Mouse (Mus musculus) induced T-regulatory cell, adult 2 months (primary cell): ENCODE data around the gene P4ha1.
A peak's percentile ranks its signal among the peaks of the same experiment; 100 is the strongest.
"Not testable (repeated sequence)": the region's sequence is repeated elsewhere in the genome, so short reads cannot be mapped to it uniquely, and the experiment has no call there.

Source experiments
- DNase-seq: peaks from one replicate; pipeline ENCODE4 v3.0.0-alpha.2; 2012; ENCODE audit warnings: low read depth

Gene P4ha1

DNA sequence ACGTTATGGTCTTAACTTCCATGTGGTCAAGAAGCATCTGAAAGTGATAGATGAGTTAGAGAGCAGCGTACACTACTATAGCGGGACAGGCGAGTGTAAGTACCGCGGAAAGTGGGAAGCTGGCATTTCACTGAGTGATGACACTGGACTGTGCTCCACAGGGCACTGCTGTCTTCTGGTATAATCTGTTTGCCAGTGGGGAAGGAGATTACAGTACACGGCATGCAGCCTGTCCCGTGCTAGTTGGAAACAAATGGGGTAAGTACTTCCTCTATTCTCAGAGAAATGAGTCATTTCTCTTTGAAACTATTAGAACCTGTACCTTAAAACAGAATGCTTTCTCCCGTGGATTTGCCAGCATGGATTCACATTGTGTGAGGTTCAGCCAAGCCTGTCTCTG lies 46.3 kb downstream of the P4ha1 start:
- DNase-seq, result no peak

DNA sequence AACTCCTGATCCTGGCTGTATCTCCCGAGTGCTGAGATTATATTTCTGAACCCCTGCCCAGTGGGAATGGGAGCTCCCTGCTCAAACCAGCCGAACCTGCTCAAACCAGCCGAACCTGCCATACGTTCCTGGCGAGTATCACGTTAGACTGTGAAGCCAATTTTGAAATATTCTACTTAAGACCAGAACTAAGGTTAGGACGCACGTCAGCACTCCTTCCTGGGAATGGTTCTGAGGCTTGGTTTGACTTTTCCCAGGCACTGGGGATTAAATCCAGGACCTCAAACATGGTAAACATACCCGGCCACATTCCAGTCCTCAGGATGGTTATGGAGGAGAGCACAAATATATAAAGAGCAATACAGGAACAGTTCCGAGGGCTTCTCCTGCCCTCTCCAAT lies 54.8 kb downstream of the P4ha1 start:
- DNase-seq, result no peak

DNA sequence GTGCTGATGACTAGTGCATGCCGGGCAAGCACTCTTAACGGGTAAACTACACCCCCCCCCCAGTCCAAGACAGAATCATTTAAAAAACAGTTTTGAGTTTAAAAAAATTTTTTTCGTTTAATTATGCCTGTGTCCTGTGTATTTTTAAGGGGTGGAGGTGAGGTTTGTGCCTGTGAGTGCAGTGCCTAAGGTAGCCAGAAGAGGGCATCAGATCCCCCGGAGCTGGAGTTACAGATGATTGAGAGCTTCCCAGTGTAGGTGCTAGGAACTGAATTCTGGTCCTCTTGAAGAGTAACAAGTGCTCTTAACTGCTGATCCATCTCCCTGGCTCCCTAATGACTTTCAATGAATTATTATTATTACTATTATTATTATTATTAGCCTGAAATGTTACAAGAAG lies 55.6 kb downstream of the P4ha1 start:
- peak; percentile 36 for DNase-seq

DNA sequence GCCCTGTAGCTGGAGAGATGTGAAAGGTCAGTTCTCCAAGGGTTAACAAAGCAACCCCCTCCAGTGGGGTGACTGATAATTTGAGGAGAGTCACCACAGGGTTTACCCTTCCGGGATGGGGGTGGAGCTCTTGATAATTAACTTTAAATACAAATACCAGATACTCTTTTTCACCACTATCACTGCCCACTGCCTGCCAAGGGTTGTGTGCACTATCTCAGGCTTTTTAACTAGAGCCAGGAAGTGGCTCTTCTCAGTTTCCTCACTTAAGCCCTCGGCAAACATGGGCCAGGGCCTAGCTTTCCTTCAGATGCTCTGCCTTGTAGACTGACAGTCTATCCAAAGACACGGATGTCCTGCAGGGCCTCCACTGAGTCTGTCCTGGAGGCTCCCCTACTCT lies 56.8 kb downstream of the P4ha1 start:
- peak; percentile 79 for DNase-seq

DNA sequence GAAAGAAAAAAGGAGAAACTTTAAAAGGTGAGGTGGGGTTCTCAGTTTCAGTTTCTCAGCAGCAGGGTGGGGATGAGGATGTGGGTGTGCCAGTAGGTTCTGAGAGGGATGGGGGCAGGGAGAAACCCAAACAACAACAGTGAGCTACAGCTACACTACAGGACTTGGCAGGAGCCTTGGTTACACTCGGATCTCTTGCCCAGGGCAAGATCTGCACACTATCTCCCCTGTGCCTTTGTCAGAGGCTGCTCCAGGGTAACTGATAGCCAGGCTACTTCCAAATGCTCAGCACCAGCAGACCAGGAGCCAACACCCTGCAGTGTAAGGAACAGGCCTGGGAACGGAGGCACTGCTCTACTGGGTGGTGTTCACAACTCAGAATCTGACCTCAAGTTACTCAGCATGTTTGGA lies 57.3 kb downstream of the P4ha1 start:
- DNase-seq, result peak; percentile 83

DNA sequence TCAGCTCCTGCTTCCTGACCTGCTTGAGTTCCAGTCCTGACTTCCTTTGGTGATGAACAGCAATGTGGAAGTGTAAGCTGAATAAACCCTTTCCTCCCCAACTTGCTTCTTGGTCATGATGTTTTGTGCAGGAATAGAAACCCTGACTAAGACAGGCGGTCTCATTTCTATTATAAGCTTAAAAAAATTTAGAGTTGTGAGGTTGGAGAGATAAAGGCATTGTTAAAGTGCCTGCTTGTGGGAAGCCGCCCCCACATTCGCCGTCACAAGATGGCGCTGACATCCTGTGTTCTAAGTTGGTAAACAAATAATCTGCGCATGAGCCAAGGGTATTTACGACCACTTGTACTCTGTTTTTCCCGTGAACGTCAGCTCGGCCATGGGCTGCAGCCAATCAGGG lies 58.5 kb downstream of the P4ha1 start:
- DNase-seq, result peak; percentile 62

DNA sequence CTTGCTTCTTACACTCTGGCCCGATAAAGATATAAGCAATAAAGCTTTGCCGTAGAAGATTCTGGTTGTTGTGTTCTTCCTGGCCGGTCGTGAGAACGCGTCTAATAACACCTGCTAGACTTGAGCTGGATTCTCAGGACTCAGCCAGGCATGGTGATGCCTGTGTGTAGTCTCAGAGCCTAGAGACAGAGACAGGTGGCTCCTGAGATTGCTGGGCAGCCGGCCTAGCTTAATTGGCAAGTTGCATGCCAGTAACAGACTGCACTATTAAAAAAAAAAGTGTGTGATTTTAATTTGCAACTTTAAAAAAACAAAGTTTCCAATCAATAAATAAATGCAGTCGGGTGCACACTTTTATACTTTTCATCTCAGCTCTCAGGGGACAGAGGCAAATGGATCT lies 63.9 kb downstream of the P4ha1 start:
- DNase-seq, result no peak

DNA sequence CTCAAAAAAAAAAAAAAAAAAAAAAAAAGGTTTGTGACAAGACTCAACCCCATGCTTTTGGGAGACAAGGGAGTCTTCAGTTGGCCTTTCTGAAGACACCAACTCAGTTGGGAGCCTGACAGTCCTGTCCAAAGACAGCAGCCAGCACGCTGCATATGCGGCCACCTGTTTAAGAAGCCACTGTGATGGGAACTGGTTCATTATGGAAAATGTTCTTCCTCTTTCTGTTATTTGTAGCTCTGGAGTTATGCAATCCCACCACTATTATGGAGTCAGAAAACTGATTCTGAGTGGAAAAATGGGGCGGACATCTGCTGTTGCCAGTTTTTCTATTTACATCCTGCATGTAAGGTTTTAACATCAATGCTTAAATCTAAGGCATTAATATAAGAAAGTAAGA lies 66.6 kb downstream of the P4ha1 start:
- DNase-seq, result no peak

DNA sequence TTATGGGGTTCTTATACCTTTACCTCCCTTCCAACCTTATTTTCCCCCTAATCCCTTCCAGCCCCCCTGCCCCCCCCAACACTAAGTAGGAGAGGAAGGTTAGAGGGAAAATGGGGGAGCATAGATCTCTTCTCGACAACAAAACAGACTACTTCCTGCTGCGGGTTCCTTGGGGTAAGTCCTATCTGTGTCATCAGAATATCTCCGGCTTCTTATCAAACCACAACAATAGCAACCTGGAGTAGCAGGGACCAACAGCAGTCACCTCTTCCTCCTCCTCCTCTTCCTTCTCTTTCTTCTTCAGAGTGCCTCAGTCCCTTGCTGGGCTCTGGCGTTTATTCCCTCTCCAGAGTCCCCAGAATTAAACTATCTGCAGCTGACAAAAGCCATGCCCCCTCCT lies 68.8 kb downstream of the P4ha1 start:
- peak; percentile 58 for DNase-seq

DNA sequence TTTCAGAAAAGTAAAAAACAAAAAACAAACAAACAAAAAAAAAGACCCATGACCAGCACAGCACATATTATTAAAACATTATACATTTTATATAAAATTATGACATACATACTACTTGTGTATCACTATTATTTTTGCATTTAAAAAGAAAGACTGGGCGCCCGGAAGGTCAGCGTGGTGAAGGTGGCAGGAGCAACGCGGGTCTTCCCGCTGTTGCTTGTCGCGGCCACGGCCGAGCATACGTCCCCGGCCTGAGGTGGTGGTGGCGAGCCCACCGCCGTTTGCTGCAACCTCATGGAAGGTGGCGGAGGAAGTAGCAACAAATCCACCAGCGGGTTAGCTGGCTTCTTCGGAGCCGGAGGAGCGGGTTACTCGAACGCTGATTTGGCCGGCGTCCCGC lies 72.4 kb downstream of the P4ha1 start, which contains the start of gene Gm10273:
Gene Gm10273 (plus strand): TSS at position 172 of the 400 bp plus-strand sequence.
- not testable (repeated sequence) for DNase-seq

DNA sequence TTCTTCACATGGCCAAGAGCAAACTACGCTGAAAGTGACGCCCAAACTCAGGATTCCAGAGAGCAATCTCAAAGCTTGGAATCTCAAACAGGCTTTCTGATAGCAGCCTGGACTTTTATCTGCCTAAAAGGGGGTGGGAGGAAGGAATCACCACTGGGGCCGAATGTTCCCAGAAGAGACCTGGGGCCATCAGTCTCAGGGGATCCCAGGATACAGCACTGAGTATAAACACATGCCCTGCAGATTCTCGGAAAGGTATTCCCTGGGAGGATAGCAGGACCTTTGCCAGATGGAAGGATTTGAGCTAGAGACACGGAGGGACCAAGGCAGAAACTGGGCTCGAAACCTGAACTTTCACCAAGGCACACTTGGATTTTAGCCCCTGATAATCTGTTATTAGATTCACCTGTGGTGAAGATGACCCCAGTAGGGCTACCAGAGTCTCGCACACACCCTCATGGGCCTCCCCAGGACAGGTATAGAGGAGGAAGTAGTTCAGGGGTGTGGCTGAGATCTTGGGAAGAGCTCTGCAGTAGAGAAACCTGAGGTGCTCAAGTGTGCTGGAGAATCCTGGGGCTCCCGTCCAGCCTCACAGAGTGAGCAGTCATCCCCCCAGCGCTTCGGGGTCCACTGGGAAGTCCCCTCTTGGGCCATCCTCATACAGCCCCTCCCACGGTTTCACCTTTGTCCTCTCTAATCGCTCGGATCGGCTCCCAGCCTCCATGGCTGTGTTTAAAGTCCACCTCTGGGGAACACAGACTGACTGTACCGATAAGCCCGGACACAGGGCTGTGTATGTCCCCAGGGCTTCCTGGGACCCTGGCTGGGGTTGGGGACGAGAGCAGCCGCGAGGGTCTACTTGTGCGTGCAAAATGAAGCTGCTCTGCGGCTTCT lies 80.0 kb downstream of the P4ha1 start, which contains the start of gene Pla2g12b:
Gene Pla2g12b (plus strand): TSS at position 762 of the 894 bp plus-strand sequence.
- DNase-seq, result no peak

DNA sequence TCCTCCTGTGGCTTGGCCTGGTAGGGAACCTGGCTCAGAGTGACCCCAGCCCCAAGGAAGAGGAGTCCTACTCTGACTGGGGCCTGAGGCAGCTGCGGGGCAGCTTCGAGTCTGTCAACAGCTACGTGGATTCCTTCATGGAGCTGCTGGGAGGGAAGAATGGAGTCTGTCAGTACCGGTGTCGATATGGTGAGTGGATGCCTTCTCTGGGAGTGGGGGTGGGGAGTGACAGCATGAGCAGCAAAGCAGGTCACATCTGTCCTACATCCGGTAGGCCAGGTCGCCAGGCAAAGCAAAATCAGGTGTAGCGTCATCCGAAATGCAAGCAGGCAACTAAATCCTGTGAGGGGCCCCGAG lies 80.7 kb downstream of the P4ha1 start:
- DNase-seq, result no peak

DNA sequence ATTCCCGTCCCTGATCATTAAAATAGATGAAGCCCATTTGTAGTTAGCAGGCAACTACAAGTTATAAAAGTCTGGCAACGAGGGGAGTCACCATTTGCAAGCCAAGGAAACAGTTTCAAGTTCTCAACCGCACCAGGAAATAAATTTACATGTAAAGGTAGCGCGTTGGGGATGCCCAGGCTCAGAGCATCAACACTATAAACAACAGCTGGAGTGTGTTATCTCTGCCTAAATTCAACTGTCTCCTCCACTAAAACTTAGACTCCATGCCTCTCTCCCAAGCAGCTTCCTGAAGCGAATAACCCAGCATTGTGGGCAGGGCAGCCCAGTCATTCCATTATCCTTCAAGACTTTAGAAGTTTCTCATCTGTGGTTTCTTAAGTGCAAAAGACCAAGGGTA lies 85.4 kb downstream of the P4ha1 start:
- DNase-seq, result no peak

DNA sequence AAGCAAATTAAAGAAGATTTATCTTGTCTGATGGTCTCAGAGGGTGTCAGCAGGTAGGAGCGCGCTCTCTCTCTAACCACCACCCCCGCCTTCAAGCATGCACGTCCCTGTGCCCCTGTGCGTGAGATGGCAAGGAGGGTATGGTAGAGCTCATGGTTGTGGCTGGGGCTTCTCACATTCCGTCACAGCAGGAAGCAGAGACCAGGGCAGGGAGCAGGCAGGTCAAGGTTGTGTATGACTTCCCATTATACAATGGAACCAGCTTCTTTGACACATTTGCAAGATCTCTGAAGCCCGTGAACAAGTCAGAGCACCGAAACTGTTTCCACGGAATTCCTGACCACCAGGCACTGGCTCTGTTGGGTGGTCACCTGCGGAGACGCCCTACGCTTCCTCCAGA lies 87.2 kb downstream of the P4ha1 start:
- DNase-seq, result no peak

DNA sequence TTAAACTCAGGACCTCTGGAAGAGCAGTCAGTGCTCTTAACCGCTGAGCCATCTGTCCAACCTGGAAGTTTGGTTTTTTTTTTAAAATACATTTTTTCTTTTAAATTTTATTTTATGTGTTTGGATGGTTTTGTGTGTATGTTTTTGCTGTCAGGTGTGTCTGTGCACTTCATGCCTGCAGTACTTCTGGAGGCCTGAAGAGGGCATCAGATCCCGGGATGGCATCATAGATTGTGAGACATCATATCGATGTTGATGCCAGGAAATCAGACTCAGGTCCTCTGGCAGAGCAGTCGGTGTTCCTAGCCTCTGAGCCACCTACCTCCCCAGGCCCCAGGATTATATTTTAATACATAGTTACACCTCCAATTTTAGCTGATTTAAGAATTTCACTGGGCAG lies 90.6 kb downstream of the P4ha1 start:
- no peak for DNase-seq

DNA sequence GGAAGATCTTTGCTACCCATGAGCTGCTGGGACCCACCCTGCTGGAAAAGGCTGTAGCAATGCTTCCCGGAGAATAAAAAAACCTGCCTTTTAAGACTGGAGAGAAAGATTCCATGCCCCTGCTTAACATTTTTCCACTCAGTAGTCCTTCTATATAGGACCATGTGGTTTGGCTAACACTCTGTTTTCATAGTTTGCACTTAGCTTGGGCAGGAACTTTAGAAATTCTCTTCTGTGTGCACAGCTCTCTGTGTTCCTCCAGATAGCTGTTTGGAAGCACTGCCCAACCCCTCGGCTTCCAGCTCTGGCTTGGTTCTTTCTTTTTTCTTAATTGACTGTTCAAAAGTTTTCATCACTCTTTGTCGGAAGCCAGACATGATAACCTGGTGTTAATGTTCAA lies 93.5 kb downstream of the P4ha1 start:
- no peak for DNase-seq

DNA sequence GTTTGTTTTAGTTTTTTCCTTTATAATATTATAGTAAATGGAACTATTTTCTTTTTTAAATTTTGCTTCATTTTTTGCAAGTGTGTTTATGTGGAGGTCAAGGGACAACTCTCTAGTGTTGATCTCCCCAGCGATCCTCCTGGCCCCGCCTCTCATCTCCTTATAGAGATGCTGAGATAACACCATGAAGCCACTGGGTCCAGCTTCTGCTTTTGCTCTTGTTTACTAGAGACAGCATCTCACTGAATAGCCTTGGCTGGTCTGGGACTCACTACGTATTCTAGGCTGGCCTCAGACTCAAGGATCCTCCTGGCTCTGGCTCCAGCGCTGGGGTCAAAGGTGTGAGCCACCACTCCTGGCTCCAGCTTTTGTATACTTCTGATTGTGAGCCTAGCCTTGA lies 96.4 kb downstream of the P4ha1 start:
- DNase-seq, result no peak
